Mouse (Mus musculus) liver, embryonic 14.5 days (tissue): ENCODE measurements around the gene Fbxw11. TPM values are rescaled to one million over a fixed set of nuclear protein-coding genes. Genes with fewer than 3 reads are reported as not detected.

Source experiments
- ATAC-seq: fragments of 200-750 bp; cut with Nextera tagmentation; 2 replicates; pipeline ENCODE4 v1.8.0; 2017; ENCODE audit warnings: moderate number of reproducible peaks, mild to moderate bottlenecking, moderate library complexity; ENCODE audit not compliant: insufficient read depth
- DNase-seq, 3 experiments: peaks; one replicate each; pipeline ENCODE4 v3.0.0-alpha.2; 2012 to 2013; ENCODE audit warnings: low read depth in 3 of 3, low spot score in 3 of 3
- H3K27ac ChIP-seq: fragments of 300-500 bp; sonication (generic); 2 replicates; pipeline ENCODE4 v1.5.1; 2014; ENCODE audit warnings: moderate library complexity, mild to moderate bottlenecking, control low read depth, inconsistent platforms
- H3K27me3 ChIP-seq: fragments of 300-500 bp; sonication (generic); 2 replicates; pipeline ENCODE4 v1.6.1; 2014; ENCODE audit warnings: mild to moderate bottlenecking, low read length, moderate library complexity; ENCODE audit not compliant: control insufficient read depth, insufficient read depth
- H3K36me3 ChIP-seq: fragments of 300-500 bp; sonication (generic); replicated peaks from 2 replicates; pipeline ENCODE4 v1.6.1; 2014; ENCODE audit warnings: low read depth; ENCODE audit not compliant: control insufficient read depth, insufficient read depth
- H3K4me1 ChIP-seq, 2 experiments: fragments of 200-500 bp in 1 of 2; fragments of 300-500 bp in 1 of 2; sonication (generic) in 1 of 2; replicated peaks; 2 replicates each; pipeline ENCODE4 v1.6.1; 2012 to 2014; ENCODE audit warnings: antibody characterized with exemption in 1 of 2, inconsistent platforms in 1 of 2, low read length in 1 of 2; ENCODE audit not compliant: control insufficient read depth in 2 of 2, insufficient read depth in 2 of 2
- H3K4me2 ChIP-seq: fragments of 300-500 bp; sonication (generic); 2 replicates; pipeline ENCODE4 v1.6.1; 2014; ENCODE audit warnings: low read depth, mild to moderate bottlenecking, control low read depth, moderate library complexity
- H3K4me3 ChIP-seq, 2 experiments: fragments of 200-500 bp in 1 of 2; fragments of 300-500 bp in 1 of 2; sonication (generic) in 1 of 2; 2 replicates each; pipeline ENCODE4 v1.5.1; 2012 to 2014; ENCODE audit warnings: low read depth in 2 of 2, low read length in 2 of 2, mild to moderate bottlenecking in 2 of 2, control low read depth in 1 of 2, inconsistent platforms in 1 of 2, moderate library complexity in 1 of 2; ENCODE audit not compliant: insufficient read depth in 1 of 2
- H3K9ac ChIP-seq: fragments of 300-500 bp; sonication (generic); replicated peaks from 2 replicates; pipeline ENCODE4 v1.6.1; 2014; ENCODE audit warnings: mild to moderate bottlenecking, control low read depth, moderate library complexity
- H3K9me3 ChIP-seq: fragments of 300-500 bp; sonication (generic); 2 replicates; pipeline ENCODE4 v1.6.1; 2016; ENCODE audit warnings: low read length, mixed read lengths; ENCODE audit not compliant: control insufficient read depth
- CTCF ChIP-seq: IDR thresholded peaks from 2 replicates; pipeline ENCODE4 v1.5.1; 2016; ENCODE audit warnings: antibody characterized with exemption, low read depth, control low read depth
- EP300 ChIP-seq: IDR thresholded peaks from 2 replicates; pipeline ENCODE4 v1.6.1; 2016; ENCODE audit warnings: antibody characterized with exemption, low read depth
- WGBS: fragments of 180-500 bp; shearing (Covaris S2); extraction: QIAGEN DNeasy Blood & Tissue Kit; methylation state at CpG from one replicate; pipeline ENCODE4 v1.1.7; 2014; ENCODE audit not compliant: insufficient replicate concordance; 5-methylcytosine and 5-hydroxymethylcytosine counted together
- polyA plus RNA-seq, 2 experiments: library from polyadenylated mRNA; depleted of rRNA in 1 of 2; stranded (reverse) in 1 of 2; unstranded in 1 of 2; fragments of >200 nt; fragmentation: Nextera tagmentation in 1 of 2; extraction: Ambion mirVana in 1 of 2; gene quantifications; 2 replicates each; pipeline versions ENCODE4 v1.2.1 to v1.2.3; 2012 to 2014

Fbxw11 gene
- polyA plus RNA-seq, 2 experiments: 10.9 to 13.9 TPM

DNA sequence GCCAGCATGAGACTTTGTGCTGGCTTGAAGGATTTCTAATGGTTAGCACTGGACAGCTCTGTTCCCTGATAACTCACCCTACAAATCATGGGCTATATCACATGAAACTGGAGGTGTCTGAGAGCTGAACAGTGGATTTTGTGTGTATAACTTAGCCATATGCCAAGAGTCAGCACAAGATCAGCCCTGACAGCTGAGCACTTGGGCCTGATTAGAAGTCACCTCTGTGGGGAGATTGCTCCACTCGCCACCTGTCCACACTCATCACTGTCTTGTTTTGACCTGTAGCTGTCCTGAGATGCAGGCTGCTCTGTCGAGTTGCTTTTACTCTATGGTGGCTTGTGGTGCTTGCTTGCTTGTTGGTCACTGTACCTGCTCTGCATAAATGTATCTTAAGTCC lies 93.8 kb downstream of the Fbxw11 start:
- no peak for DNase-seq
- WGBS: 65% methylated on average over 2 of the region's 2 CpGs
- no peak for ATAC-seq
- Histone ChIP-seq H3K9me3 (no peaks in the 10 kb centered on the region), H3K27ac (no peak overlapping the region), H3K4me2 (no peak overlapping the region), H3K4me3 (no peak overlapping the region), H3K27me3 (no peaks in the 10 kb centered on the region), H3K4me1 (no peaks in the 10 kb centered on the region), H3K36me3 (peaks cover 29% of the 10 kb centered on the region), H3K9ac (no peak overlapping the region)
- no peak for TF ChIP-seq EP300
- no peak for TF ChIP-seq CTCF

DNA sequence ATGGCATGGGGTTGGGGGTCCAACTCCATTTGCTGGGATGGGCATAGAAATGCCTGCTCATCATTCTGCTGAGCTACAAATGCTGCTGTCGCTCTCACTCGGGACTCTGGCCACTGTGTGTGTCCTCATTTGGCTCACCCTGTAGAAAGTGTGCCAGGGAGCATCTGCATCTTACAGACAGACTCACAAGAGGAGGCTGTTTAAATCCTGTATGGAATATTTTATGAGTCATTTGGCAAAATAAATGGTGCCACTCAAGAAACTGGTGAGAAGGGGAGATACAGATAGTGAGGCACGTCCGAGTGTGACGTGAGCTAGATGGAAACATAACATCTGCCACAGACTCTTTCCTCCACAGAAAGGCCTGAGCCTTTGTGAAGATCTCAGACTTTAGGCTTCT lies 95.2 kb downstream of the Fbxw11 start:
- H3K27me3 ChIP-seq: no peaks in the 10 kb centered on the region
- no peak for DNase-seq
- H3K36me3 ChIP-seq: peaks cover 31% of the 10 kb centered on the region
- H3K9me3 ChIP-seq: no peaks in the 10 kb centered on the region
- no peak overlapping the region for H3K4me2 ChIP-seq
- H3K4me3 ChIP-seq: no peak overlapping the region
- no peak for ATAC-seq
- no peak overlapping the region for H3K27ac ChIP-seq
- H3K9ac ChIP-seq: no peak overlapping the region
- WGBS: 85% methylated on average over 5 of the region's 5 CpGs
- TF ChIP-seq CTCF: no peak
- TF ChIP-seq EP300: no peak
- no peaks in the 10 kb centered on the region for H3K4me1 ChIP-seq

DNA sequence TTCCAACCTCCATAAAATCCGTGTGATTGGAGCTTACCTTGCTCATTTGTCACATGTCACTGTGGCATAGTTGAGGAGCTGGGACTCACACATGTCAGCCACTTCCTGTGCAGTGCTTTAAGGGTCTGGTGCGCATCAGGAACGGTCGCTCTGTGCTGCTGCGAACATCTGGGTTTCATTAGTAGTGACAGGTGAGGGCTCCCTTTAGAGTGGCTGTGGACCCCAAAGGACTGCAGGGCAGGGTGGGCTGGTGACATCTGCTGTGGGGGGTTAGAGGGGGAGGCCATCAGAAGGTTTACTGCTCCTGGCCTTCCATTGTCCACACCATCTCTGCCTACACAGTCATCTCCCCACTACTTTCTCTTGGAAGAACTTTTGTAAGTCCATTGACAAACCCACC lies 101.4 kb downstream of the Fbxw11 start:
- Histone ChIP-seq H3K27me3 (no peaks in the 10 kb centered on the region), H3K4me1 (peaks cover 6 to 14% of the 10 kb centered on the region in 2 experiments; a peak in 3 of 4 replicates), H3K36me3 (peaks cover 23% of the 10 kb centered on the region), H3K4me3 (no peak overlapping the region), H3K9ac (no peak overlapping the region), H3K4me2 (no peak overlapping the region), H3K9me3 (no peaks in the 10 kb centered on the region), H3K27ac (no peak overlapping the region)
- ATAC-seq (no peak), DNase-seq (no peak)
- 77% methylated on average over 5 of the region's 5 CpGs for WGBS
- TF ChIP-seq CTCF: no peak
- no peak for TF ChIP-seq EP300

DNA sequence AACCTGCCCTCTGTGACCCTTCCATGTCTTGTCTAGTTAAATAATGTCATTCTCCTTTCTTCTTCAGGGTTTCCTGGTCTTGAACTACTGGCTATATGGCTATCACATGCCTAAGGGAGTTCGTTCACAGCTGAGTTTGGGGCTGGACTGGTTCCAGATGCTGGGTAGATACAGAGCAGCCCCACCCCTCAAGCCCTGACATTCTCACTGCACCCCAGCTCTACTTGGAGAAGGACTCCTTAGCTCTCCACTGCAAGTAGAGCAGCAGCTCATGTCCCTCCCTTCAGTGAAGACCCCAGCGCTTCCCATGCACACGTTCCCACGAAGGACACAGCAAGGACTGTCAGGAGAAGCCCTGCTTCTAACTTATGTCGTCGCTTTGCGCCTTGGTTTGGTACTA lies 101.9 kb downstream of the Fbxw11 start:
- Histone ChIP-seq H3K4me1 (peaks cover 6 to 14% of the 10 kb centered on the region in 2 experiments; a peak in 3 of 4 replicates), H3K36me3 (peaks cover 19% of the 10 kb centered on the region), H3K4me3 (no peak overlapping the region), H3K4me2 (no peak overlapping the region), H3K27ac (no peak overlapping the region), H3K9ac (no peak overlapping the region), H3K9me3 (no peaks in the 10 kb centered on the region), H3K27me3 (no peaks in the 10 kb centered on the region)
- DNase-seq (no peak), ATAC-seq (no peak)
- TF ChIP-seq EP300 (no peak), CTCF (no peak)
- 78% methylated on average over 7 of the region's 7 CpGs for WGBS

DNA sequence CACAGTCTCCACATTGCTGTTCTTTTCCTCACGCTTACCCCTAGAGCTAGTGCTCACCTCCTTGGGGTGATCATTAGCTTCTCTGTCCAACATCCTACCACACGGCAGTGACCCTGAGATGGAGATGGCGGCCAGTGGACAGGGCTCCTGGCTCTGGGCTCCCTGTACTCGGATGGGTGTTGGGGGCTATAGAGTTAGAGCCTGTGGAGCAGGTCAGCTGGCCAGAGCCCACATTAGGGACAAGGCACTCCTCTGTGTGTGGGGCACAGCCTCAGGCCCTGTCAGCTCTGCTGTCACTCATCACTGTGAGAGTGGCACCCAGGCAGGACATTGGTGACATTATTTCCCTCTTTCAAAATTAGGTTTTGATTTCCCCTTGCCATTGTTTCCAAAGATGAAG lies 102.9 kb downstream of the Fbxw11 start:
- no peak for ATAC-seq
- no peaks in the 10 kb centered on the region for H3K27me3 ChIP-seq
- no peak overlapping the region for H3K4me3 ChIP-seq
- no peak overlapping the region for H3K4me2 ChIP-seq
- peaks cover 17% of the 10 kb centered on the region for H3K36me3 ChIP-seq
- H3K27ac ChIP-seq: no peak overlapping the region
- H3K9me3 ChIP-seq: no peaks in the 10 kb centered on the region
- DNase-seq: no peak
- WGBS: 79% methylated on average over 4 of the region's 4 CpGs
- H3K4me1 ChIP-seq: peaks cover 6 to 14% of the 10 kb centered on the region in 2 experiments; a peak in 3 of 4 replicates
- H3K9ac ChIP-seq: no peak overlapping the region
- TF ChIP-seq CTCF: no peak
- no peak for TF ChIP-seq EP300
